10 mouse cellular contexts compared by ENCODE assay signal in the genomic region with DNA sequence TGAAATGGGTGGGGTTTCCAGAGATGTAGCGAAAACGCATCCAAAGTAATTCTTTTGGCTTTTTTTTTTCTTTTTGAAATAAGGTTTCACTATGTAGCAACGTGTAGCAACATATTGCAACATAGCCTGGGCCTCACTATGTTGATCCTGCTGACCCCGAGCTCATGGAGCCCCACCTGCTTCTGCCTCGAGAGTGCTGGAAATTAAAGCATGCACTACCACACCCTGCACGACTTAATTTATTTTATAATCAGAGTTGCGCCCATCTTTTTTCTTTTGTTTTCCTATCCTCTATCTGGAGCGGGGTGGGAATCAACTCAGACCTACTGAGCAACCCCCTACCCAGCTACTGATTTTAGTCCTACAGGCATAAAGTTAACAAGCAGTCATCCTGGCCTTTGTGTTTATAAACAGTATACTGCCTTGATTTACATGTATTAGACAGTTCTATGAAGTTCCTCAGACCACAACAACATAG. TPM values are rescaled to one million over a fixed set of nuclear protein-coding genes. Genes with fewer than 3 reads are reported as not detected.
A peak's percentile ranks its signal among the peaks of the same experiment; 100 is the strongest.
DNase-seq lines count a peak whose midpoint lies in the region; ATAC-seq and TF ChIP-seq lines count a peak whose summit lies in the region.
"Had no signal": no experiment of that assay in that cellular context is flagged by ENCODE, and none has a peak within 500 bp of the region (broad histone marks: within the 10 kb centered on the region; RNA-seq: fewer than 3 reads in every experiment).

No protein-coding gene starts in this region.

- ATAC-seq in heart, postnatal 0 days (ENCODE audit: insufficient read depth, low read depth): no peak
- peak; percentile 13 for ATAC-seq in hindbrain, embryonic 12.5 days (ENCODE audit: low FRiP score)
- peak; percentile 24 for ATAC-seq in midbrain, embryonic 12.5 days (ENCODE audit: low FRiP score, low read depth)
- ATAC-seq in granulocyte monocyte progenitor cell, adult 5-6 weeks (replicated peaks; ENCODE audit: poor library complexity, severe bottlenecking): no peak

- peaks cover 6% of the 10 kb centered on the region for H3K4me1 ChIP-seq in heart, postnatal 0 days (ENCODE audit: control insufficient read depth, insufficient read depth)
- H3K4me1 ChIP-seq in hindbrain, embryonic 12.5 days: peaks cover 11% of the 10 kb centered on the region
- peaks cover 13% of the 10 kb centered on the region for H3K4me1 ChIP-seq in midbrain, embryonic 12.5 days

- H3K36me3 ChIP-seq in heart, postnatal 0 days (replicated peaks; ENCODE audit: control insufficient read depth, insufficient read depth, low read length): peaks cover 11% of the 10 kb centered on the region; the same call in 1 of the 2 replicates
- H3K36me3 ChIP-seq in hindbrain, embryonic 12.5 days: peaks cover 6% of the 10 kb centered on the region; the same call in 1 of the 2 replicates
- no peaks in the 10 kb centered on the region for H3K36me3 ChIP-seq in midbrain, embryonic 12.5 days

- under 1% methylated on average over 8 of the region's 8 CpGs for WGBS in heart, postnatal 0 days
- under 1% methylated on average over 8 of the region's 8 CpGs for WGBS in hindbrain, embryonic 12.5 days
- 2% methylated on average over 8 of the region's 8 CpGs for WGBS in midbrain, embryonic 12.5 days

- DNase-seq in heart, postnatal 0 days (ENCODE audit: low spot score): no peak
- DNase-seq in heart, adult 8-10 months (ENCODE audit: low spot score): no peak
- peak; percentile 55 for DNase-seq in ZHBTc4 (ENCODE audit: low read depth, low spot score)
- DNase-seq in spleen, adult 12 weeks (ENCODE audit: low spot score): no peak
- no peak for DNase-seq in urinary bladder, postnatal 10 days (ENCODE audit: low spot score)

- H3K27ac ChIP-seq in heart, postnatal 0 days (ENCODE audit: low read depth): no peak overlapping the region
- H3K27ac ChIP-seq in hindbrain, embryonic 12.5 days: no peak overlapping the region
- H3K27ac ChIP-seq in midbrain, embryonic 12.5 days (replicated peaks): no peak overlapping the region

- TF ChIP-seq CTCF in heart, postnatal 0 days (IDR thresholded peaks at IDR 0.05; ENCODE audit: low read depth): no peak

- no peaks in the 10 kb centered on the region for H3K27me3 ChIP-seq in heart, postnatal 0 days (ENCODE audit: control insufficient read depth, insufficient read depth, low read length)
- H3K27me3 ChIP-seq in hindbrain, embryonic 12.5 days: no peaks in the 10 kb centered on the region
- H3K27me3 ChIP-seq in midbrain, embryonic 12.5 days: 0 out of 2 replicates have a peak, but pooled peaks cover 4% of the 10 kb centered on the region
- H3K27me3 ChIP-seq: Patski had no signal

- no peak for TF ChIP-seq EP300 in heart, postnatal 0 days (IDR thresholded peaks at IDR 0.05; ENCODE audit: low read depth)

- H3K9me3 ChIP-seq in heart, postnatal 0 days (replicated peaks; ENCODE audit: control insufficient read depth, low read length): no peaks in the 10 kb centered on the region
- no peaks in the 10 kb centered on the region for H3K9me3 ChIP-seq in hindbrain, embryonic 12.5 days (replicated peaks)
- no peaks in the 10 kb centered on the region for H3K9me3 ChIP-seq in midbrain, embryonic 12.5 days

- peak overlapping the region; percentile 89 for H3K4me3 ChIP-seq in heart, postnatal 0 days (ENCODE audit: low read depth, low read length)
- peak overlapping the region; percentile 76 for H3K4me3 ChIP-seq in hindbrain, embryonic 12.5 days
- H3K4me3 ChIP-seq in midbrain, embryonic 12.5 days: peak overlapping the region; percentile 85

- H3K9ac ChIP-seq in heart, postnatal 0 days (replicated peaks; ENCODE audit: low read depth, low read length): no peak overlapping the region
- no peak overlapping the region for H3K9ac ChIP-seq in hindbrain, embryonic 12.5 days
- 0 out of 2 replicates have a peak overlapping the region, but pooled peaks have one; percentile 79 for H3K9ac ChIP-seq in midbrain, embryonic 12.5 days (replicated peaks)

- H3K4me2 ChIP-seq in heart, postnatal 0 days (ENCODE audit: low read depth, low read length): peak overlapping the region; percentile 67
- H3K4me2 ChIP-seq in hindbrain, embryonic 12.5 days (replicated peaks): peak overlapping the region; percentile 91
- H3K4me2 ChIP-seq in midbrain, embryonic 12.5 days (replicated peaks): peak overlapping the region; percentile 96

RNA-seq across cellular contexts. Expression of gene Mib2, which starts 0.6 kb away (rescaled TPM):
- total RNA-seq in heart, postnatal 0 days (2014; rRNA removed; ENCODE audit: low replicate concordance): 27.3 and 30.4 TPM in 2 replicates
- polyA plus RNA-seq in heart, postnatal 0 days (2015; fragmentation: Nextera tagmentation; extraction: Ambion mirVana): 9.9 and 12.1 TPM in 2 replicates
- 10 to 100 TPM; 25.4 to 30.1 (median 27.1) TPM for total RNA-seq in heart, adult 8-10 months (2022)
- polyA plus RNA-seq in hindbrain, embryonic 12.5 days (2016; fragmentation: Nextera tagmentation; extraction: Ambion mirVana): 32.5 and 39.1 TPM in 2 replicates
- 32.7 and 35.0 TPM in 2 replicates for polyA plus RNA-seq in midbrain, embryonic 12.5 days (2016; fragmentation: Nextera tagmentation; extraction: Ambion mirVana)
- total RNA-seq in granulocyte monocyte progenitor cell, adult 5-6 weeks (2014; fragmentation: Nextera tagmentation): 2.9 and 18.0 TPM in 2 replicates
- 15.6 and 17.7 TPM in 2 replicates for total RNA-seq in granulocyte monocyte progenitor cell, adult 5-6 weeks (2017)

RNA-seq across cellular contexts. Expression of gene Mmp23, which starts 16.5 kb away (rescaled TPM):
- total RNA-seq in heart, postnatal 0 days (2014; rRNA removed; ENCODE audit: low replicate concordance): 66.6 and 76.6 TPM in 2 replicates
- 49.8 and 49.9 TPM in 2 replicates for polyA plus RNA-seq in heart, postnatal 0 days (2015; fragmentation: Nextera tagmentation; extraction: Ambion mirVana)
- 1 to 10 TPM; 6.7 to 9.0 (median 7.4) TPM for total RNA-seq in heart, adult 8-10 months (2022)
- polyA plus RNA-seq in hindbrain, embryonic 12.5 days (2016; fragmentation: Nextera tagmentation; extraction: Ambion mirVana): 3.9 and 5.9 TPM in 2 replicates
- polyA plus RNA-seq in midbrain, embryonic 12.5 days (2016; fragmentation: Nextera tagmentation; extraction: Ambion mirVana): 4.4 and 5.7 TPM in 2 replicates
- not detected in 2 replicates for total RNA-seq in granulocyte monocyte progenitor cell, adult 5-6 weeks (2014; fragmentation: Nextera tagmentation)
- not detected in 2 replicates for total RNA-seq in granulocyte monocyte progenitor cell, adult 5-6 weeks (2017)

RNA-seq across cellular contexts. Expression of gene Gm10563, which starts 24.4 kb away (rescaled TPM):
- total RNA-seq in heart, postnatal 0 days (2014; rRNA removed; ENCODE audit: low replicate concordance): not detected in 2 replicates
- polyA plus RNA-seq in heart, postnatal 0 days (2015; fragmentation: Nextera tagmentation; extraction: Ambion mirVana): not detected in 2 replicates
- not detected for total RNA-seq in heart, adult 8-10 months (2022)
- polyA plus RNA-seq in hindbrain, embryonic 12.5 days (2016; fragmentation: Nextera tagmentation; extraction: Ambion mirVana): not detected in 2 replicates
- polyA plus RNA-seq in midbrain, embryonic 12.5 days (2016; fragmentation: Nextera tagmentation; extraction: Ambion mirVana): not detected in 2 replicates
- not detected in 2 replicates for total RNA-seq in granulocyte monocyte progenitor cell, adult 5-6 weeks (2014; fragmentation: Nextera tagmentation)
- not detected in 2 replicates for total RNA-seq in granulocyte monocyte progenitor cell, adult 5-6 weeks (2017)
- polyA plus RNA-seq: gonadal fat pad, adult 2 months; Patski had no signal

RNA-seq across cellular contexts. Expression of gene Fndc10, which starts 24.5 kb away (rescaled TPM):
- 4.1 and 9.7 TPM in 2 replicates for total RNA-seq in heart, postnatal 0 days (2014; rRNA removed; ENCODE audit: low replicate concordance)
- polyA plus RNA-seq in heart, postnatal 0 days (2015; fragmentation: Nextera tagmentation; extraction: Ambion mirVana): 1.8 and 2.1 TPM in 2 replicates
- total RNA-seq in heart, adult 8-10 months (2022): 1 to 10 TPM in 3 of 4 experiments, under 1 TPM in 1; 0.98 to 2.4 (median 1.3) TPM
- 10.4 and 10.9 TPM in 2 replicates for polyA plus RNA-seq in hindbrain, embryonic 12.5 days (2016; fragmentation: Nextera tagmentation; extraction: Ambion mirVana)
- polyA plus RNA-seq in midbrain, embryonic 12.5 days (2016; fragmentation: Nextera tagmentation; extraction: Ambion mirVana): 5.7 and 7.0 TPM in 2 replicates
- 2.8 and 7.6 TPM in 2 replicates for total RNA-seq in granulocyte monocyte progenitor cell, adult 5-6 weeks (2014; fragmentation: Nextera tagmentation)
- total RNA-seq in granulocyte monocyte progenitor cell, adult 5-6 weeks (2017): 0.88 and 2.1 TPM in 2 replicates

RNA-seq across cellular contexts. Expression of gene Ssu72, which starts 35.0 kb away (rescaled TPM):
- total RNA-seq in heart, postnatal 0 days (2014; rRNA removed; ENCODE audit: low replicate concordance): 83.6 and 95.7 TPM in 2 replicates
- polyA plus RNA-seq in heart, postnatal 0 days (2015; fragmentation: Nextera tagmentation; extraction: Ambion mirVana): 106 TPM in 2 replicates
- 10 to 100 TPM; 43.2 to 53.5 (median 51.2) TPM for total RNA-seq in heart, adult 8-10 months (2022)
- 140 and 144 TPM in 2 replicates for polyA plus RNA-seq in hindbrain, embryonic 12.5 days (2016; fragmentation: Nextera tagmentation; extraction: Ambion mirVana)
- 140 TPM in 2 replicates for polyA plus RNA-seq in midbrain, embryonic 12.5 days (2016; fragmentation: Nextera tagmentation; extraction: Ambion mirVana)
- 58.5 and 75.8 TPM in 2 replicates for total RNA-seq in granulocyte monocyte progenitor cell, adult 5-6 weeks (2014; fragmentation: Nextera tagmentation)
- total RNA-seq in granulocyte monocyte progenitor cell, adult 5-6 weeks (2017): 80.5 and 99.6 TPM in 2 replicates

Comparison
In these comparisons a context has a peak if more than half of its experiments do, and no peak if none do; other contexts are left out.
1. ATAC-seq: peak in hindbrain, embryonic 12.5 days (single experiment) and midbrain, embryonic 12.5 days (single experiment); none in heart, postnatal 0 days (single experiment) and granulocyte monocyte progenitor cell, adult 5-6 weeks (single experiment).
2. RNA of gene Mmp23, which starts 16.5 kb away (total RNA-seq): 66.6 to 76.6 TPM in heart, postnatal 0 days and 6.7 to 9.0 TPM in heart, adult 8-10 months; not detected in granulocyte monocyte progenitor cell, adult 5-6 weeks; every median in the first group is over 4 times any median in the second.
3. Peak in every context shown above with its lines, with median percentiles within 50 percentile points of each other: H3K4me2 ChIP-seq and H3K4me3 ChIP-seq.